Mouse (Mus musculus): ENCODE data around the gene Gm21954. TPM values are rescaled to one million over a fixed set of nuclear protein-coding genes. Genes with fewer than 3 reads are reported as not detected.

The Gm21954 gene
- polyA plus RNA-seq, 1 experiment from 2014 or later = not detected

DNA sequence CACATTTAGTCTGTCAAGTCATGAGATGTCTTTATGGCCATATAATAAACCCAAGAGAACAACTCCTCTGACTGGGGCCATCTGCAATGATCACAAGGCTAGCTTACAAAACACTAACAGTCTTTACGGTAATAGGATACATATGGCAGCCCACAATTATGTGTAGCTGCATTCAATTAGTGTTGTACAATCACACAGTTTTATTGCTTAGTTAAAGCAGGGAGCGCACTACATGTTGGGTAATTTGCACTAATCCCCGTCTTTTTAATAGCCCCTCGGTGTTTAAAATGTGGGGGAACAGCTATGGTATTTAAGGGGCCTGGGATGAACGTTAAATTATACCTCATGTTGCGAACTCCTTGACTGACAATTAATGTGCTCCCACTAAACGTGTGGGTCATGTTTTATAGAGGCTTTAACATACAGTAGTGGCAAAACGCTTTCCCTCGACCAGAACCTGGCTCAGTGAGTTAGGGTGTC lies 24.5 kb upstream of the Gm21954 start:
- no peak overlapping the region for H3K27ac ChIP-seq (ENCODE audit: low read length)
- H3K27me3 ChIP-seq (ENCODE audit: control insufficient read depth, insufficient read depth, low read depth, low read length) = no peaks in the 10 kb centered on the region
- H3K9ac ChIP-seq (ENCODE audit: low read depth, low read length) = no peak overlapping the region
- H3K36me3 ChIP-seq (ENCODE audit: control insufficient read depth, insufficient read depth, low read length) = peaks cover 25% of the 10 kb centered on the region
- ATAC-seq = no peak
- H3K9me3 ChIP-seq (replicated peaks; ENCODE audit: control insufficient read depth, low read length, poor library complexity, severe bottlenecking) = no peaks in the 10 kb centered on the region
- H3K4me2 ChIP-seq (ENCODE audit: low read length) = no peak overlapping the region
- 73% methylated on average over 9 of the region's 9 CpGs for WGBS
- H3K4me3 ChIP-seq (ENCODE audit: low read depth, low read length) = no peak overlapping the region
- H3K4me1 ChIP-seq (ENCODE audit: control insufficient read depth, insufficient read depth, low read length) = 0 out of 2 replicates have a peak, but pooled peaks cover 2% of the 10 kb centered on the region

- Histone ChIP-seq H3K9ac (ENCODE audit: low read depth, low read length) (no peak overlapping the region), H3K27me3 (ENCODE audit: control insufficient read depth, insufficient read depth, low read depth, low read length) (no peaks in the 10 kb centered on the region), H3K4me2 (ENCODE audit: low read length) (no peak overlapping the region), H3K9me3 (replicated peaks; ENCODE audit: control insufficient read depth, low read length, poor library complexity, severe bottlenecking) (no peaks in the 10 kb centered on the region), H3K27ac (ENCODE audit: low read length) (no peak overlapping the region), H3K36me3 (ENCODE audit: control insufficient read depth, insufficient read depth, low read length) (peaks cover 23% of the 10 kb centered on the region), H3K4me1 (ENCODE audit: control insufficient read depth, insufficient read depth, low read length) (0 out of 2 replicates have a peak, but pooled peaks cover 2% of the 10 kb centered on the region), H3K4me3 (ENCODE audit: low read depth, low read length) (no peak overlapping the region)
- no peak for ATAC-seq
- whole genome bisulfite sequencing = 14% methylated on average over 4 of the region's 4 CpGs
Measured at GRCm38 (mm10) chr3:55495866-55496265, 23.9 kb upstream of the Gm21954 start.

DNA sequence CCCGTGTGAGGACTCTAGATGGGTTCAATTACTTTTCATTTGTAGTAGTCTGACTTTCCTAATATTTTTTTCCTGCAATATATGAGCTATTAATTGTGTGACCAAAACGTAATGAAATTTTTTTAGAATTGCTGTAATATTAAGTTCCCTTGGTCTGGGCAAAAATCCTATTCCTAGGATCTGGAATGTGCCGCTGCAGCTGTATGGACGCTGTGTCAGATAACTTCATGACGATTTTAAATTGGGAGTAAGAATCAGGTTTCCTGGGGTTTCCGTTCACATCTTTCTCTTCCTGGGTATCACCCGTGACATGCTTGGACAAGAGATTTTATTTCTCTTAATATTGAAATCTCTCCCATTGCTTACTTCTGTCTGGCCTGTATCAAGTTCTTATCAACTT lies 23.2 kb upstream of the Gm21954 start:
- H3K27ac ChIP-seq (ENCODE audit: low read length) = no peak overlapping the region
- H3K27me3 ChIP-seq (ENCODE audit: control insufficient read depth, insufficient read depth, low read depth, low read length) = no peaks in the 10 kb centered on the region
- no peak overlapping the region for H3K4me2 ChIP-seq (ENCODE audit: low read length)
- H3K9me3 ChIP-seq (replicated peaks; ENCODE audit: control insufficient read depth, low read length, poor library complexity, severe bottlenecking) = no peaks in the 10 kb centered on the region
- H3K9ac ChIP-seq (ENCODE audit: low read depth, low read length) = no peak overlapping the region
- 73% methylated on average over 7 of the region's 7 CpGs for WGBS
- peaks cover 23% of the 10 kb centered on the region for H3K36me3 ChIP-seq (ENCODE audit: control insufficient read depth, insufficient read depth, low read length)
- ATAC-seq = no peak
- no peak overlapping the region for H3K4me3 ChIP-seq (ENCODE audit: low read depth, low read length)
- 0 out of 2 replicates have a peak, but pooled peaks cover 2% of the 10 kb centered on the region for H3K4me1 ChIP-seq (ENCODE audit: control insufficient read depth, insufficient read depth, low read length)

GRCm38 (mm10) chr3:55494348-55494747 lies 22.3 kb upstream of the Gm21954 start:
- 45% methylated on average over 4 of the region's 4 CpGs for WGBS
- peaks cover 22% of the 10 kb centered on the region for H3K36me3 ChIP-seq (ENCODE audit: control insufficient read depth, insufficient read depth, low read length)

DNA sequence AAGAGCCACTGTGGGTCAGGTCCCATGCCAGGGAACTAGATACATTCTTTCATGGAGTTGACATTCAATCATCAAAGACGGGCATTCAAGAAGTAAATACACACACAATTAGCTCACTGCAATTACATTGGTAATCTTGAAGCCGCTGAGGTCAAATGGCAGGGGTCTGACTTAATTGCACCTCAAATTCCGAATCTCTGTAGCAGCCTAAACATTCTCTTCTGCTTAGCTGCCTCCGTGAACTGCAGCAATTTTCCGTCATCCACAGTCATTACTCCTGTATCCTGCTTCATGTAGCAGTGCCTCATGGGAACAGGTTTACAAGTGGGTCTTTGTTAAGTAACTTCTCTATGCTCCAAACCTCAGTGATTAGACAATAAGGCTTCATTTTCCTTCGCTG lies 20.0 kb upstream of the Gm21954 start:
- Histone ChIP-seq H3K9me3 (replicated peaks; ENCODE audit: control insufficient read depth, low read length, poor library complexity, severe bottlenecking) (no peaks in the 10 kb centered on the region), H3K4me2 (ENCODE audit: low read length) (no peak overlapping the region), H3K27ac (ENCODE audit: low read length) (no peak overlapping the region), H3K27me3 (ENCODE audit: control insufficient read depth, insufficient read depth, low read depth, low read length) (no peaks in the 10 kb centered on the region), H3K4me1 (ENCODE audit: control insufficient read depth, insufficient read depth, low read length) (no peaks in the 10 kb centered on the region), H3K36me3 (ENCODE audit: control insufficient read depth, insufficient read depth, low read length) (peaks cover 17% of the 10 kb centered on the region), H3K4me3 (ENCODE audit: low read depth, low read length) (no peak overlapping the region), H3K9ac (ENCODE audit: low read depth, low read length) (no peak overlapping the region)
- ATAC-seq = no peak
- WGBS = 51% methylated on average over 6 of the region's 6 CpGs

More at GRCm38 (mm10) chr3:55494348-55494747, 22.3 kb upstream of the Gm21954 start:
- H3K9ac ChIP-seq (ENCODE audit: low read depth, low read length) = no peak overlapping the region
- no peak overlapping the region for H3K27ac ChIP-seq (ENCODE audit: low read length)
- H3K4me2 ChIP-seq (ENCODE audit: low read length) = no peak overlapping the region
- H3K9me3 ChIP-seq (replicated peaks; ENCODE audit: control insufficient read depth, low read length, poor library complexity, severe bottlenecking) = no peaks in the 10 kb centered on the region
- H3K4me3 ChIP-seq (ENCODE audit: low read depth, low read length) = no peak overlapping the region
- ATAC-seq = no peak
- H3K27me3 ChIP-seq (ENCODE audit: control insufficient read depth, insufficient read depth, low read depth, low read length) = no peaks in the 10 kb centered on the region
- H3K4me1 ChIP-seq (ENCODE audit: control insufficient read depth, insufficient read depth, low read length) = 0 out of 2 replicates have a peak, but pooled peaks cover 2% of the 10 kb centered on the region

DNA sequence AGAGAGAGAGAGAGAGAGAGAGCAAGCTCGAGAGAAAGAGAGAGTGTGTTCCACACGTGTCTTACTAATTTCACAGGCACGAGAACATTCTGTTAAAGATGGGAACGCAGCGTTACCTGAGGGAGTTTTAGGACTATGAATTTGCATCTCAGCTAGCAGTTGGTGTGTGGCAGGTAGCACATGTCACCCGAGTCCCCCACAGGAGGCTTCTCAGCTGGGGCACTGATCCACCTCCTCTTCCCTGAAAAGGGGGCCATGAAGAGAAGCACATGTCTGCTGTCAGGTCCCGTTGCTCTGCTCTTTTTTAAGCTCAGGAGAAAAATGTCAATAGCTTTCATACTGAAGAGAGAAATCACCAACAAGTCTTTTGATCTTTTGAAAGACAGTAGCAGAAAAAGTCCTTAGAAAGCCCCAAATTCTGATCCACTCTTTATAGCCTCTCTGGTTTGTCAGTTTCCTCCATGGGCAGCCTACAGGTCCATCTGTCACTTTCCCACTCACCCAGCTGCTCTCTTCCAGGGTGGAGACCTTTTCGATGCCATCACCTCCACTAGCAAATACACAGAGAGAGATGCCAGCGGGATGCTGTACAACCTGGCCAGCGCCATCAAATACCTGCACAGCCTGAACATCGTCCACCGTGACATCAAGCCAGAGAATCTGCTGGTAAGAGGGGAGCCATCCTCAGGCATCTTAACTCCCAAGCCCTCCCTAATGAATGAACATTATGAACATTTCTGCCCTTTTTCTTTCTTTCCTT lies 17.4 kb upstream of the Gm21954 start:
- Histone ChIP-seq H3K36me3 (ENCODE audit: control insufficient read depth, insufficient read depth, low read length) (peaks cover 23% of the 10 kb centered on the region), H3K4me1 (ENCODE audit: control insufficient read depth, insufficient read depth, low read length) (no peaks in the 10 kb centered on the region), H3K27ac (ENCODE audit: low read length) (no peak overlapping the region), H3K9ac (ENCODE audit: low read depth, low read length) (no peak overlapping the region), H3K4me2 (ENCODE audit: low read length) (no peak overlapping the region), H3K4me3 (ENCODE audit: low read depth, low read length) (no peak overlapping the region), H3K9me3 (replicated peaks; ENCODE audit: control insufficient read depth, low read length, poor library complexity, severe bottlenecking) (no peaks in the 10 kb centered on the region), H3K27me3 (ENCODE audit: control insufficient read depth, insufficient read depth, low read depth, low read length) (no peaks in the 10 kb centered on the region)
- WGBS = 73% methylated on average over 12 of the region's 12 CpGs
- ATAC-seq = no peak

- 58% methylated on average over 4 of the region's 4 CpGs for WGBS
- ATAC-seq = no peak
Measured at GRCm38 (mm10) chr3:55483328-55483727, 11.3 kb upstream of the Gm21954 start.

DNA sequence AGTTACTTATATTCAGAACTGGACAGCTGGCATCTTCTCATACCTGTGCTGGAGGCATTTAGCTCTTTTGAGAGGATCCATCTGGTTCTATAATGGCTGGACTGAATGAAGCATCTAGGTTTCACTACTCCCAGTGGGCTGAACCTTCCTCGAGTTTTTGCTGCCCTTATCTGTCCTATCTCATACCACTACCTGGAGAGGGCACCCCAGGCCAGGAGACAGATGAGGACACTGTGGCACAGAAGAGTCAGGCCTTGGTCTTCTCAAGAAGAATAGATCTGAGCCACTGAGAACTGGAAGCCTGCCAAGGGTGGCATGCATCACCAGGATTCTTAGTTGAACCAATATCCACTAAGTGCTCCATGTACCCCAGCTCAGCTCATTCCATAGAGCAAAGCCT lies 9.1 kb upstream of the Gm21954 start:
- H3K27ac ChIP-seq (ENCODE audit: low read length) = no peak overlapping the region
- no peak overlapping the region for H3K9ac ChIP-seq (ENCODE audit: low read depth, low read length)
- WGBS = 68% methylated on average over 1 of the region's 1 CpGs
- no peaks in the 10 kb centered on the region for H3K27me3 ChIP-seq (ENCODE audit: control insufficient read depth, insufficient read depth, low read depth, low read length)
- H3K4me2 ChIP-seq (ENCODE audit: low read length) = no peak overlapping the region
- peaks cover 6% of the 10 kb centered on the region for H3K36me3 ChIP-seq (ENCODE audit: control insufficient read depth, insufficient read depth, low read length)
- no peaks in the 10 kb centered on the region for H3K9me3 ChIP-seq (replicated peaks; ENCODE audit: control insufficient read depth, low read length, poor library complexity, severe bottlenecking)
- ATAC-seq = no peak
- no peaks in the 10 kb centered on the region for H3K4me1 ChIP-seq (ENCODE audit: control insufficient read depth, insufficient read depth, low read length)
- no peak overlapping the region for H3K4me3 ChIP-seq (ENCODE audit: low read depth, low read length)

More at GRCm38 (mm10) chr3:55483328-55483727, 11.3 kb upstream of the Gm21954 start:
- peaks cover 14% of the 10 kb centered on the region for H3K36me3 ChIP-seq (ENCODE audit: control insufficient read depth, insufficient read depth, low read length)
- no peaks in the 10 kb centered on the region for H3K9me3 ChIP-seq (replicated peaks; ENCODE audit: control insufficient read depth, low read length, poor library complexity, severe bottlenecking)
- no peak overlapping the region for H3K4me2 ChIP-seq (ENCODE audit: low read length)
- no peaks in the 10 kb centered on the region for H3K4me1 ChIP-seq (ENCODE audit: control insufficient read depth, insufficient read depth, low read length)
- no peak overlapping the region for H3K27ac ChIP-seq (ENCODE audit: low read length)
- H3K9ac ChIP-seq (ENCODE audit: low read depth, low read length) = no peak overlapping the region
- no peaks in the 10 kb centered on the region for H3K27me3 ChIP-seq (ENCODE audit: control insufficient read depth, insufficient read depth, low read depth, low read length)
- no peak overlapping the region for H3K4me3 ChIP-seq (ENCODE audit: low read depth, low read length)

DNA sequence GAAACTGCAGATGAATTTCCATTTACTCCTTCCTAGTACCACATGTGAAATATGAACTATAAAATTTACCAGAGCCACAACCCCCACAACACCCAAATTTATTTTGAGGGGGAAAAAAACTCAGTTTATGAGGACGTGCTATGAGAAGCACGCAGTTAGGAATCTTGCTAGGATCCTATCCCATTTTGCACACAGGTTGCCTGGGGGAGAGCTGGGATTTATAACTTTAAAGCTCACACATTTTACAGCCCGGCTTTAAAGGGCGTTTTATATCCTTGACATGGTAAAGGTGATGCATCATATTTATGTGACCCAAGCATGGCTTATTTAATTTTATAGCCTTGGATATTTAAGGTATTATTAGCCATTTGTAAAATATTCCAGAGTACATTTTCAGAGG lies 7.3 kb upstream of the Gm21954 start:
- 0 out of 2 replicates have a peak, but pooled peaks cover 3% of the 10 kb centered on the region for H3K4me1 ChIP-seq (ENCODE audit: control insufficient read depth, insufficient read depth, low read length)
- H3K36me3 ChIP-seq (ENCODE audit: control insufficient read depth, insufficient read depth, low read length) = peaks cover 4% of the 10 kb centered on the region; the same call in 1 of the 2 replicates
- H3K9ac ChIP-seq (ENCODE audit: low read depth, low read length) = no peak overlapping the region
- 93% methylated on average over 4 of the region's 4 CpGs for WGBS
- H3K9me3 ChIP-seq (replicated peaks; ENCODE audit: control insufficient read depth, low read length, poor library complexity, severe bottlenecking) = no peaks in the 10 kb centered on the region
- no peak overlapping the region for H3K4me2 ChIP-seq (ENCODE audit: low read length)
- H3K27me3 ChIP-seq (ENCODE audit: control insufficient read depth, insufficient read depth, low read depth, low read length) = no peaks in the 10 kb centered on the region
- no peak for ATAC-seq
- no peak overlapping the region for H3K27ac ChIP-seq (ENCODE audit: low read length)
- no peak overlapping the region for H3K4me3 ChIP-seq (ENCODE audit: low read depth, low read length)

All from midbrain, embryonic 16.5 days (tissue).